Mouse (Mus musculus): Measurements from ENCODE around the gene 2310011J03Rik. TPM values are rescaled to one million over a fixed set of nuclear protein-coding genes. Genes with fewer than 3 reads are reported as not detected.

The 2310011J03Rik gene
- polyA plus RNA-seq, 1 experiment from 2014 or later: 38.4 TPM

DNA sequence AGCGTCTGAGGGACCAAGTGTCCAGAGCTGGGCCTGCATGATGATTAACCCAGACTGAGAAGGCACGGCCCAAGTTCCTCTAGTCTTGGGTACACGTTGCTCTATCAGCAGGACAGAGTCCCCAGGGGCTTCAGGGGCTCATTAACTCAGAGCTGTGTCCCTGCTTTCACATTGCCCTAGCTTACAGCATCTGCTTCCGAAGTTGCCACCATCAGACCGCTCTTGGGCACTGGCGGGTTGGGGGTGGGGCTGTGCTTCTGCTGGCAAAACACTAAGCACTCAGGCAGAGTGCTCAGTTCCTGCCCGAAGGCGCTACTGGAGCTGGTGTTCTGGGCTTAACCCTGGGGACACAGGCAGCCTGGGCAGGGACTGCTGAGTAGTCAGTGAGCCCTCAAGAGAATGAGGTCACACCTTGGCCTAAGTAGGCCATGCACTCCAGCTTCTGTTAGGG lies 38.4 kb downstream of the 2310011J03Rik start:
- Histone ChIP-seq H3K27me3 (no peaks in the 10 kb centered on the region), H3K9ac (peak overlapping the region; percentile 19; the same call in 1 of the 2 replicates), H3K9me3 (replicated peaks) (no peaks in the 10 kb centered on the region), H3K4me1 (peaks cover 12% of the 10 kb centered on the region; the same call in 1 of the 2 replicates), H3K27ac (0 out of 2 replicates have a peak overlapping the region, but pooled peaks have one; percentile 40), H3K36me3 (peaks cover 96% of the 10 kb centered on the region), H3K4me3 (0 out of 2 replicates have a peak overlapping the region, but pooled peaks have one; percentile 3), H3K4me2 (replicated peaks) (no peak overlapping the region)
- ATAC-seq (ENCODE audit: low FRiP score): peak; percentile 30
- WGBS: 69% methylated on average over 8 of the region's 8 CpGs

DNA sequence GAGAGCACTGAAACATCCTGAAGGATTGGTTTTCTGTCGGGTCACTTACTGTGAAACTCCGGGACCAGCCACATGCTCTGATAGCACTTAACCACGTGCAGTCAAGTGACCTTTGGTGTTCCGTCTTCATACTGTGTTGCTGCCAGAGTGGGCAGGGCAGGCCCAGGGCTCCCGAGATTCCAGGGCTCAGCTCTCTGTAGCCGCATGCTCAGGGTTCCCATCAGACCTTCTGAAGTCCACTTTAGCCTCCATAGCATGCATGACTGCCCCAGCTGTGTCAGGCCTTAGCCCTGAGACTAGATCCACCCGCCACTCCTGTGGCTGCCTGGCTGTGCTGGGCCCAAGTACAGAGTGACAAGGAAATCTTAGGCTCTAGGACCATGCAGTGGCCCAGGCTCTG lies 39.0 kb downstream of the 2310011J03Rik start:
- Histone ChIP-seq H3K27ac (0 out of 2 replicates have a peak overlapping the region, but pooled peaks have one; percentile 40), H3K27me3 (no peaks in the 10 kb centered on the region), H3K4me1 (peaks cover 12% of the 10 kb centered on the region; the same call in 1 of the 2 replicates), H3K4me2 (replicated peaks) (no peak overlapping the region), H3K9me3 (replicated peaks) (no peaks in the 10 kb centered on the region), H3K4me3 (no peak overlapping the region), H3K9ac (0 out of 2 replicates have a peak overlapping the region, but pooled peaks have one; percentile 19), H3K36me3 (peaks cover 94% of the 10 kb centered on the region)
- WGBS: 82% methylated on average over 7 of the region's 7 CpGs
- ATAC-seq (ENCODE audit: low FRiP score): 0 out of 2 replicates have a peak, but pooled peaks have one; percentile 12

DNA sequence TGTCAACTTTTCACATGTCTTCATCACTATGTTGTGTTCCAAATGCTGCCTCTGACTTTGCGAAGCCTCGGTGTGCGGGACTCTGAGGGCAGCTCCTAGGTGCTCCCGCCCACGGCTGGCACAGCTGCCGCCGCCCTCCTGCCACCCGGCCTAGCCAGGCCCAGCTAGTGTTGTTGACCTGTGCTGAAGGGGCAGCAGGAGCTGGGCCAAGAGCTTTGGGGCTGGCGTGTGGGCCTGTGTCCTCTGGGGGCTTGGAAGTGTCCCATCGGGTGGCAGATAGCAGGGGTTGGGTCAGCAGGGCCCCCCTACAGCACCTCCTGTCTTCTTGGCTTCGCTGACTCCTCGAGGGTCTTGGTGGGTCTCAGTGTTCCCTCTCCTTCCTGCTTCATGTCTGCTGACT lies 41.1 kb downstream of the 2310011J03Rik start:
- H3K9me3 ChIP-seq (replicated peaks): no peaks in the 10 kb centered on the region
- H3K36me3 ChIP-seq: peaks cover 94% of the 10 kb centered on the region
- 95% methylated on average over 12 of the region's 12 CpGs for WGBS
- no peaks in the 10 kb centered on the region for H3K27me3 ChIP-seq
- H3K4me2 ChIP-seq (replicated peaks): no peak overlapping the region
- no peak for ATAC-seq (ENCODE audit: low FRiP score)
- peaks cover 10% of the 10 kb centered on the region; the same call in 1 of the 2 replicates for H3K4me1 ChIP-seq
- H3K9ac ChIP-seq: no peak overlapping the region
- no peak overlapping the region for H3K4me3 ChIP-seq
- H3K27ac ChIP-seq: no peak overlapping the region

- H3K36me3 ChIP-seq: peaks cover 90% of the 10 kb centered on the region
- H3K4me2 ChIP-seq (replicated peaks): no peak overlapping the region
- 93% methylated on average over 9 of the region's 9 CpGs for WGBS
- no peaks in the 10 kb centered on the region for H3K27me3 ChIP-seq
- no peaks in the 10 kb centered on the region for H3K9me3 ChIP-seq (replicated peaks)
- H3K4me3 ChIP-seq: no peak overlapping the region
- H3K4me1 ChIP-seq: peaks cover 10% of the 10 kb centered on the region; the same call in 1 of the 2 replicates
- no peak overlapping the region for H3K9ac ChIP-seq
- ATAC-seq (ENCODE audit: low FRiP score): no peak
- H3K27ac ChIP-seq: no peak overlapping the region
These were observed 41.9 kb downstream of the 2310011J03Rik start for GRCm38 (mm10) chr10:80278390-80278789.

GRCm38 (mm10) chr10:80276238-80276637 lies 44.1 kb downstream of the 2310011J03Rik start:
- H3K4me2 ChIP-seq (replicated peaks): no peak overlapping the region
- ATAC-seq (ENCODE audit: low FRiP score): no peak
- H3K27ac ChIP-seq: no peak overlapping the region
- H3K27me3 ChIP-seq: no peaks in the 10 kb centered on the region
- no peak overlapping the region for H3K4me3 ChIP-seq
- H3K9me3 ChIP-seq (replicated peaks): no peaks in the 10 kb centered on the region
- H3K36me3 ChIP-seq: peaks cover 78% of the 10 kb centered on the region
- WGBS: 89% methylated on average over 5 of the region's 5 CpGs
- H3K4me1 ChIP-seq: peaks cover 4% of the 10 kb centered on the region; the same call in 1 of the 2 replicates
- no peak overlapping the region for H3K9ac ChIP-seq

DNA sequence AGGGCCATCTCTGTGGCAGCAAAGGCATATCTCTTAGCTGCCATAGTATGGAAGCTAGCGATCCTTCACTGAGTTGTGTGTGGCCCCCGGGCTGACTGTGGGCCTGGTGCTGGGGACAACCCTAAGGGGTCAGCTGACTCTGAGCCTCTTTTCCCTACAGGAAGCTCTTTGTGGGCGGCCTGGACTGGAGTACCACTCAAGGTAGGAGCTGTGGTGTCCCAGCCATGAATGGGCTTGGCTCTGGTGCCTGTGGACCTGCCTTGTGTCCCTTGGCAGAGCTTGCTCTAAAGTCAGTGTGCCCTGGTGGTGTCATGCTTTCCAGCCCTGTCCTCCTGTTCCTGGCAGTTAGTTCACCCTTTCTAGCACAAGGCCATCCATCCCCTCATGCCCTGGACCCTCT lies 46.5 kb downstream of the 2310011J03Rik start:
- no peak for ATAC-seq (ENCODE audit: low FRiP score)
- Histone ChIP-seq H3K4me3 (no peak overlapping the region), H3K9me3 (replicated peaks) (no peaks in the 10 kb centered on the region), H3K27me3 (no peaks in the 10 kb centered on the region), H3K27ac (no peak overlapping the region; the same call in 1 of the 2 replicates), H3K36me3 (peaks cover 60% of the 10 kb centered on the region), H3K9ac (peak overlapping the region; percentile 5; the same call in 1 of the 2 replicates), H3K4me1 (peaks cover 20% of the 10 kb centered on the region), H3K4me2 (replicated peaks) (no peak overlapping the region)
- 94% methylated on average over 3 of the region's 3 CpGs for WGBS

DNA sequence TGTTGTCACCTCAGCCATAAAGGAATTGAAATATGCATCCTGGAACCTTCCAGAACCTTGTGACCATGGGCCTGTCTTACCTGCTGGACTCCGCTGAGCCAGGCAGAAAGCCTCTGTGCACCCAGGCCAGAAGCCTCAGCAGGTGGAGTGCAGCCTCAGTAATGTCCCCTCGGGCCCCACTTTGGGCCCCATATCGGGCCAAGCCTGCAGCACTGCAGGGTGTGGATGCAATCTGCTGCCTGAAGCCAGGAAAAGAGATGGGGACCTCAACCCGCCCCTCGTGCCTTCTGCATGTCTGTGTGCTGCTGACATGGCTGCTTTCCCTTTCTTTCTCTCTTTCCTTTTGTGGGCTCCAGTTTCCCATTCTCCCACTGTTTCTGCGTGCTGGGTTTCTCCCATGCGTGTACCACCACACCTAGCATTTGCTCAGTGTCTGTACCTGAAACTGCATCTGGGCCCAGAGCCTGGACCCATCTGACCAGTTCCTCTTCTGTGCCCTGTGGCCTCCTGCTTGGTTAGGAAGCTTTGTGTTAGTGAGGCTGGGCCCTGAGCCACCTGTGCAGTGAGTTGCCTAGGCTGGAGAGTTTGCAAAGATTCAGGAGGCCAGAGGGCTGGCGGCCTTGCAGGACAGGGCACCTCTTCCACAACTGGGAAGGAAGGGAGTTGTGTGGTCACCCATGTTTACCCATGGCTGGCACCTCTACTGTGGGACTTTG lies 48.3 kb downstream of the 2310011J03Rik start:
- H3K9ac ChIP-seq: no peak overlapping the region

DNA sequence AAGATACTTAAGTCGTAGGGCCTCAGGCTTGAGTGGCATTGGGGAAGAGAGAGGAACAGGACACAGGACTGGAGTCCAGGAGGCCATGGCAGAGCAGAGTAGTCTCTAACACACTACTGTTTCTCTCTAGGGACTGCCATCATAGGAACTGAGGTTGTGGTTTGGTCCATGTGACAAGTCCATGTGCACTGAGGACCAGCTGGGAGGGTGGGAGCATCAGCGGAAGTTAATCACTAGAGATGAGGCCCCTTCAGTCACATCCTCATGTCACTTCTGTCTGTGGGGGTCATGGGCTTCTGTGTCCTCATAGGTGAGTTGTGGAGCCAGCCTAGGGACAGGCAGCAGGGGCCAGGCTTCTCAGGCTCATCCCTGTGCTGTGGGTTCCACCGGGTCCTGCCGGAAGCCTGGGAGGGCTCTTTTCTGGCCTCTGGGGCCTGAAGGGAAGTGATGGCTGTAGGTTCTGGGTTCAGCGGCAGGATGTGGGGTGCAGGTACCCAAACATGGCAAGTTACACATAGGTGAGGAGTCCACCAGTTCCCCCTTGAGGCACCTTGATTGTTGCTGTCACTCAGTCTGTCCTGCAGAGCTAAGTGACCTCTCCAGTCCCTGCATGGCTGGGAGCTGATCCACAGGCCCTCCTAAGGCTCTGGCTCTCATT lies 49.0 kb downstream of the 2310011J03Rik start:
- no peak overlapping the region for H3K4me3 ChIP-seq
- 0 out of 2 replicates have a peak overlapping the region, but pooled peaks have one; percentile 8 for H3K27ac ChIP-seq
- H3K9me3 ChIP-seq (replicated peaks): no peaks in the 10 kb centered on the region
- ATAC-seq (ENCODE audit: low FRiP score): no peak
- H3K4me1 ChIP-seq: peaks cover 44% of the 10 kb centered on the region
- no peak overlapping the region for H3K4me2 ChIP-seq (replicated peaks)
- WGBS: 83% methylated on average over 5 of the region's 5 CpGs
- H3K27me3 ChIP-seq: no peaks in the 10 kb centered on the region
- peaks cover 42% of the 10 kb centered on the region for H3K36me3 ChIP-seq
- no peak overlapping the region for H3K9ac ChIP-seq

More for the DNA sequence above, 48.3 kb downstream of the 2310011J03Rik start:
- Histone ChIP-seq H3K4me3 (no peak overlapping the region), H3K27me3 (no peaks in the 10 kb centered on the region), H3K9me3 (replicated peaks) (no peaks in the 10 kb centered on the region), H3K4me2 (replicated peaks) (no peak overlapping the region), H3K4me1 (peaks cover 37% of the 10 kb centered on the region), H3K36me3 (peaks cover 48% of the 10 kb centered on the region), H3K27ac (no peak overlapping the region)
- whole genome bisulfite sequencing: 94% methylated on average over 8 of the region's 8 CpGs
- no peak for ATAC-seq (ENCODE audit: low FRiP score)

DNA sequence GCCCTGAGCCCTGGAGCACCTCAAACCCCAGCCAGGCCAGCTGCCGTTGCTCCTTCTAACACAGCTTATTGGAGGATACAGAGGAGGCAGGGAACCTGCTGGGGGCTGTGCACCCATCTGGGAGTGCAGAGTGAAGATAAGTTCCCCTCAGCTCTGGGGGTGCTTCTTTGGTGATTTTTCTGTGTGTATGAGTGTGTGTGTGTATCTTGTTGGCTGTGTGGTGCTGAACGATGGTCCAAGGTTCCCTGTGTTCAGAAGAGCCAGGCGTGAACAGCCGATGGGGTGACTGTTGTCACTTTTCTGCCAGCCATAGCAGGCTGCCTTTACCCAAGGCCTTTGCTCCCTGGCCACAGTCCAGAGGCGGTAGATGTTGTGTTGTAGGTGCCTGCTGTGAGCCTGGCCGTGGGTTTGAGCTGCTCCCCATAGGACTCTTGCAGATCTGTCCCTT lies 49.6 kb downstream of the 2310011J03Rik start:
- Histone ChIP-seq H3K9ac (0 out of 2 replicates have a peak overlapping the region, but pooled peaks have one; percentile 5), H3K27me3 (no peaks in the 10 kb centered on the region), H3K27ac (0 out of 2 replicates have a peak overlapping the region, but pooled peaks have one; percentile 8), H3K9me3 (replicated peaks) (no peaks in the 10 kb centered on the region), H3K36me3 (peaks cover 37% of the 10 kb centered on the region), H3K4me1 (peaks cover 50% of the 10 kb centered on the region), H3K4me3 (no peak overlapping the region), H3K4me2 (replicated peaks) (no peak overlapping the region)
- ATAC-seq (ENCODE audit: low FRiP score): no peak
- WGBS: 83% methylated on average over 6 of the region's 6 CpGs

- Histone ChIP-seq H3K4me3 (no peak overlapping the region), H3K4me1 (peaks cover 52% of the 10 kb centered on the region), H3K27ac (no peak overlapping the region), H3K36me3 (peaks cover 31% of the 10 kb centered on the region), H3K9me3 (replicated peaks) (no peaks in the 10 kb centered on the region), H3K27me3 (no peaks in the 10 kb centered on the region), H3K4me2 (replicated peaks) (no peak overlapping the region), H3K9ac (0 out of 2 replicates have a peak overlapping the region, but pooled peaks have one; percentile 5)
- ATAC-seq (ENCODE audit: low FRiP score): no peak
- WGBS: 93% methylated on average over 2 of the region's 2 CpGs
These were observed 50.2 kb downstream of the 2310011J03Rik start for GRCm38 (mm10) chr10:80270099-80270498.

Data from hindbrain, embryonic 12.5 days (tissue).